Mouse (Mus musculus): ENCODE measurements at regions not wholly inside any gene's neighbourhood (a gene's known extent, or its start where the extent isn't known, plus 50 kb on each side); places are given as distances from the start of the nearest gene placed in this dataset.

DNA sequence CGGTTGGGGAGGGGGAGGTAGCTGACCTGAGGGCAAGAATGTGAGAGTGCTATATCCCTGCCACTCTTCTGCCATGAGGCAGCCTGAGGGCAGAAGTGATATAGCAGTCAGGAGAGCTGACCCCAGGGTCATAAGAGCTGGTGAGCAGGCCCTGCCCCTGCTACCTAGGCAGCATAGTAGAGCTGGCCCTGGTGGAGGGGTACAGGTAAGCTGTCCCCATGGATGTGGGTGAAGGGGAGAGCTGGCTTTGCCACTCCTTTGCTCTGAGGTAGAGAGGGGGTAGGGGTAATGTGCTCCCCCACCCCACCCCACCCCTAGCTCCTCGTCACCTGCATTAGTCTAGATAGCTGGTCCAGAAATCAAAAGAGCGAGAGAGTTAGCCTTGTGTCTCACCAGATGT is 61.3 kb upstream of the Gm3839 start:
- WGBS = 90% methylated on average over 3 of the region's 3 CpGs

DNA sequence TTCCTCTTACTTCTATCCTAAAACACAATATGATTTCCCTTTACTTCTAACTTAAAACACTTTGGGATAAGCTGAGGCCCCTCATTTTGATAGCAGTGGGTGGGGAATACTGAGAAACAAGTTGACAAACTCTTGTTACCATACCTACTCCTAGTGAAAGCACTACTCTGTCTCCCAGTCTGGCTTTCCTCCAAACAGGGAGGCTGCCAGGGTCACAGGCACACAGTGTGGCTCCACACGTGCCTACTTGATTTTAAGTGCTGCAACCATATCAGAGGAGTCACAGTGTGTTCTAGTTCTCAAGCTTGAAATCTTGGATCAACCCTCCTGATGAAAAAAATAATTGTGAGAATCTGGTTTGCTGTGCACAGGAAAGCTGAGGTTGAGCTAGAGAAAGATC is 65.8 kb upstream of the Gm3839 start:
- Histone ChIP-seq H3K4me3 (replicated peaks) (no peak overlapping the region), H3K9me3 (no peaks in the 10 kb centered on the region), H3K27ac (no peak overlapping the region), H3K27me3 (replicated peaks) (no peaks in the 10 kb centered on the region), H3K4me2 (no peak overlapping the region), H3K36me3 (no peaks in the 10 kb centered on the region), H3K9ac (no peak overlapping the region), H3K4me1 (no peaks in the 10 kb centered on the region)
- no peak for ATAC-seq (ENCODE audit: insufficient read depth, low FRiP score, low read depth)
- WGBS = 67% methylated on average over 1 of the region's 1 CpGs

More for the DNA sequence above, 61.3 kb upstream of the Gm3839 start:
- Histone ChIP-seq H3K27me3 (replicated peaks) (no peaks in the 10 kb centered on the region), H3K9me3 (no peaks in the 10 kb centered on the region), H3K27ac (no peak overlapping the region), H3K9ac (no peak overlapping the region), H3K4me1 (no peaks in the 10 kb centered on the region), H3K36me3 (no peaks in the 10 kb centered on the region), H3K4me2 (no peak overlapping the region), H3K4me3 (replicated peaks) (no peak overlapping the region)
- peak; percentile 22; the same call in 1 of the 2 replicates for ATAC-seq (ENCODE audit: insufficient read depth, low FRiP score, low read depth)

DNA sequence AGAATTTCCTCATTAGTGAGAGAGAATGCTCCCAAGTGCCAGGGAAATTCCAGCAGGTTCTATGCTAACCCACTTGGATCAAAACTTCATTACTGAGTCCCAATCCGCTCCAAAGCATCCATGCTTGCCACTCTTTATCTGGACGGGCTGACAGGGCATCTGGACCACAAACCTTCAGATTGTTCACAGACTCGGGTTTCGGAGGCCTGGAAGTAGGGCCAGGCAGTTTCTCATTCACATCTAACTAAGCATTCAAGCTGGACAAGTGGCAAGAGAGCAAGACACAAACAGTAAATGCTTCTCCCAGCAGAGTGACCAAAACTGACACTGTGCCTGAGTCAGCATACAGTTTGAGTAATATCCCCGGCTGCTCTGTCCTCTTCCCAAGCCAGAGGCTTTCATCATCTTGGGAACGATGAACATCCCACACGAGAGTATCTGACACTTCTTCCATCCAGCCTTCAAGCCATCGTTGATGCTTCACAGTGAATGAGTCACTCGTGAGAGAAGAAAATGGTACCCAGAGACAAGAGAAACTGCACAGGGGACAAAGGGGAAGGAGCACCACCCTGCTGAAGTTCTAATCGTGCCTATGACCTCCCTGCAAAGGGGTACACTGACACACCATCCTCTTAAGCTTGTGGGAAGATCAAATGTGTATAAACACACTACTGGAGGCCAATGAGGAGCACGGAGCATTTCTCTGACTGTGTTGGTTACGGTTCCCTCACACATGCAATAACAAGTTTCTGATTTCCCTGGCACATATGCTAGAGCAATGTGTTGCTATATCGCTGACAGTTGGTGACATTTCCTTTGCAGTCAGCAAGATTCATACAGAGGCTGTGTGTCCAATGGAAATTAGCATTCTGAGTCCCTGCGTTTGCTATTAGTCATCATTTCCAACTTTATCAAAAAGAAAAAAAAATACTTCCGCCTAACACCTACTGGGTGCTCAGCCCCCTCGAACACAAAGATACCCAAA is 72.0 kb upstream of the Gm3839 start:
- Histone ChIP-seq H3K36me3 (no peaks in the 10 kb centered on the region), H3K4me3 (replicated peaks) (no peak overlapping the region), H3K9me3 (no peaks in the 10 kb centered on the region), H3K27ac (no peak overlapping the region), H3K4me2 (no peak overlapping the region), H3K27me3 (replicated peaks) (no peaks in the 10 kb centered on the region), H3K9ac (no peak overlapping the region), H3K4me1 (no peaks in the 10 kb centered on the region)
- ATAC-seq (ENCODE audit: insufficient read depth, low FRiP score, low read depth) = no peak
- 79% methylated on average over 16 of the region's 16 CpGs for WGBS

DNA sequence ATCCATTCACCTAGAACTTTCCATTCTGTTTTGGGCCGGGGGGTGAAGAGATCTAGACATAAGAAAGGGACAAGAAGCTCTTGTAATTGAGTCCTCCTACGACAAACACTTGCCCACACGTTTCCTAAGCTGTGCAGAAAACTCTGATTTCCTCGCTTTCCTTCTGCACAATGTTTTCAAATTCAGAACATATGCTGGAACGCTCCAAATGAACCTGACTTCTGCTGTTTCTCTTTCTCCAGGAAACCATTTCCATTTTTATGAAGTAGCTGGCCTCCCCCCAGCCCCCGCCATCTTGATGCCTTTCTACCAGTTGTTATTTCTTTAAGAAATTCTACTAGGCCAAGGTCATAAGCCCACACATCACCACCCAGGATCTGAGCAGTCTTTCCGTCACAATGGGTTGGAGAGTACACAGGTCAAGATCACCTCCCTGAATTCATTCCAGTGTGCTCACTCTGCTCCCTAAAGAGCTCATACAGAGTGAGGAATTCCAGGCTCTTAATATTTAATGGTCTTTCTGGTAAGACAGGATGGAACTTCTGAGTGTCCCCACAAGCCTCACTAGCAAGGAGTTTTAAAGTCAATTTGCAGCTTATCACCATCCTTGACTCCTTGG is 78.7 kb upstream of the Gm3839 start:
- no peak overlapping the region for H3K27ac ChIP-seq
- ATAC-seq (ENCODE audit: insufficient read depth, low FRiP score, low read depth) = no peak

DNA sequence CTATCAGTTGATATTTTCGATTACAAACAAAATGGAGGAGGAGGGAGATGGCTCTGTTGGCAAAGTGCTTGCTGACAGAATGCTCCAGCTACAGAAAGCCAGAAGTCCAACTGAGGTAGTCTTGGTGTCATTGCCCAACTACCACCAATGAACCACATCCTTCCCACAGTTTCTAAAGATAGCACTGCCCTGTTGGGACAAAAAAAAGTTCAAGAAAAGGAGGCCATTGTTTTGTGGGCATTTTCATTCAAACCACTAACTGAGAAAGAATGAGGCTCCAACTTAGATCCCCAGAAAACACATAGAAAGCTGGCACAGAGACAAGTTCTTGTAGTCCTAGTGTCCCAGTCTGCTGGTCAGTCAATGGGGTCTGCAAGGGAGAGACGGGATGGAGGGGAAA is 82.1 kb upstream of the Gm3839 start:
- Histone ChIP-seq H3K27me3 (replicated peaks) (no peaks in the 10 kb centered on the region), H3K4me3 (replicated peaks) (no peak overlapping the region), H3K36me3 (no peaks in the 10 kb centered on the region), H3K4me1 (no peaks in the 10 kb centered on the region), H3K27ac (no peak overlapping the region), H3K9ac (no peak overlapping the region), H3K4me2 (no peak overlapping the region), H3K9me3 (no peaks in the 10 kb centered on the region)
- 67% methylated on average over 2 of the region's 2 CpGs for WGBS
- no peak for ATAC-seq (ENCODE audit: insufficient read depth, low FRiP score, low read depth)

More for the DNA sequence above, 78.7 kb upstream of the Gm3839 start:
- Histone ChIP-seq H3K9me3 (no peaks in the 10 kb centered on the region), H3K4me2 (no peak overlapping the region), H3K4me3 (replicated peaks) (no peak overlapping the region), H3K36me3 (no peaks in the 10 kb centered on the region), H3K4me1 (no peaks in the 10 kb centered on the region), H3K9ac (no peak overlapping the region), H3K27me3 (replicated peaks) (no peaks in the 10 kb centered on the region)
- WGBS = 82% methylated on average over 7 of the region's 7 CpGs

DNA sequence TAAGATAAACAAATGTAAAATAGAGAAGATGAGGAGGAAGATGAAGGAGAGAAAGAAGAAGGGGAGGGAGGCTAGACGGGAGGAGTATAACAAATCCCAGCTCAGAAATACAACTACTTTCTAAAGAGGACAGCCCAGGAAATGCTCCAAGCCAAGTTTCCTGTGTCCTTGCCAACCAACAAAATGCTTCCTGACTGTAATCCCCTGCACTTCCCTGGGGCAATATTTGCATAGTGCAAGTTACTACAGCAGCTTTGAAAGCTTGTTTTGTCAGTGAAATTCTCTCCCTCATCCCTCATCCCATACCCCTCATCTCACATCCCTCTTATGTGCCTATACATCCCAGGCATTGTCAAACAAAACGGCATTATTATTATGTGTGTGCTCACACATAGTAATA is 83.7 kb upstream of the Gm3839 start:
- Histone ChIP-seq H3K4me3 (replicated peaks) (no peak overlapping the region), H3K27me3 (replicated peaks) (no peaks in the 10 kb centered on the region), H3K27ac (no peak overlapping the region), H3K9me3 (no peaks in the 10 kb centered on the region), H3K4me2 (no peak overlapping the region), H3K9ac (no peak overlapping the region), H3K36me3 (no peaks in the 10 kb centered on the region), H3K4me1 (no peaks in the 10 kb centered on the region)
- WGBS = 60% methylated on average over 2 of the region's 2 CpGs
- ATAC-seq (ENCODE audit: insufficient read depth, low FRiP score, low read depth) = no peak

DNA sequence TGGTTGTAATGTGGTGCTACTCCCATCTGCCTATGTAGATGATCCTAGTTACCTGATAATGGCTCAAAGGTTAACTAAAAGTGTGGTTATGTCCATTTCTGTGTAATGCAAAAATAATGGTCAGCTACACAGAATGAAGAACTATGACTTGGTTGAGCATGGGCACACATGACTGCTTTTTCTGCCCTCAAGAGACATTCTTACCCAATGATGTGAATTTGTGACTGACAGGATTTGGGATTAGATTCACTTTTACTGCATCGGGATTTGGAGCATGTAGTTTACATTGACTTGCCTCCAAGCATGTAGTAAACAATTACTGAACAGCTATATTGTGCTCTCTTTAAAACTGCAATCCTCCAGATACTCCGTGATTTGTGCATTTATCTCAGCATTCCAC is 93.4 kb upstream of the Gm3839 start:
- Histone ChIP-seq H3K9me3 (no peaks in the 10 kb centered on the region), H3K27ac (no peak overlapping the region), H3K9ac (no peak overlapping the region), H3K4me3 (replicated peaks) (no peak overlapping the region), H3K36me3 (no peaks in the 10 kb centered on the region), H3K4me2 (no peak overlapping the region), H3K27me3 (replicated peaks) (no peaks in the 10 kb centered on the region), H3K4me1 (no peaks in the 10 kb centered on the region)
- ATAC-seq (ENCODE audit: insufficient read depth, low FRiP score, low read depth) = no peak
- WGBS = 81% methylated on average over 2 of the region's 2 CpGs

DNA sequence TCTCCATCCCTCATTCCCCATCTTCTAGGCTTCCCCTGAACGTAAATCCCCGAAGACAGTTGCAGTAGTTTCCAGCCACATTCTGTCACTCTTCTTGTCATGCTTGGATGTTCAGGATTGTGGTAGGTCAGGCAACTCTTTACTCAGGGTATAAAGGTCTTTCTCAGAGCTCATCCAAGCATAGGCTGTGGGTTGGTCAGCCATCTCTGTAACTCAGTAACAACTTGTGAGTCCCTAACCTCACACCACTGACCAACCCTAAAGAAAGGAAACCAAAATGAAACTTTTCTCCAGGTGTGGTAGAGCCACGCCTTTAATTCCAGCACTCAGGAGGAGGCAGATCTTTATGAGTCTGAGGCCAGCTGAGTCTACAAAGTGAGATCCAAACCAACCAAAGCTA is 75.6 kb upstream of the Ptprg start:
- no peak overlapping the region for H3K4me2 ChIP-seq
- no peak overlapping the region for H3K4me3 ChIP-seq (replicated peaks)
- H3K27ac ChIP-seq = no peak overlapping the region
- no peaks in the 10 kb centered on the region for H3K4me1 ChIP-seq
- WGBS = 89% methylated on average over 3 of the region's 3 CpGs
- no peaks in the 10 kb centered on the region for H3K27me3 ChIP-seq (replicated peaks)
- no peaks in the 10 kb centered on the region for H3K36me3 ChIP-seq
- H3K9ac ChIP-seq = no peak overlapping the region
- H3K9me3 ChIP-seq = no peaks in the 10 kb centered on the region
- ATAC-seq (ENCODE audit: insufficient read depth, low FRiP score, low read depth) = no peak

DNA sequence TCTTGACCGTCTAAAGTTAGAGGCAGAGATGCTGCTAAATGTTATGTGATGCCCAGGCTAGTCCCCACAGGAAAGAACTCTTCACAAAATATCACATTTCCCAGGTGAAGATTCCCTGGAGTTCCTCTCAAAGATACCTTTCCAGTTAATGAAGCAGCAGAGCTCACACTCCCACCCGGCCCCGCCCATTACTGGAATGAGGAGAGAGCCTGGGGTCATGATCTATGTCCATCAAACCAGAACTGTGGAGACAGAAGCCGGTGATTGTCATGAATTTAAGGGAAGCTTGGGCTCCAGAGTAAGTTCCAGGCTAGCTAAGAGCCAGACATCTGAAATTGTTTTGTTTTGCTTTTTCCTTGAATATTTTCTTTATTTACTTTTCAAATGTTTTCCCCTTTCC is 71.2 kb upstream of the Ptprg start:
- H3K4me1 ChIP-seq = no peaks in the 10 kb centered on the region
- H3K9me3 ChIP-seq = no peaks in the 10 kb centered on the region
- WGBS = 36% methylated on average over 4 of the region's 4 CpGs
- H3K36me3 ChIP-seq = no peaks in the 10 kb centered on the region
- H3K27me3 ChIP-seq (replicated peaks) = no peaks in the 10 kb centered on the region
- no peak overlapping the region for H3K4me2 ChIP-seq
- no peak overlapping the region for H3K4me3 ChIP-seq (replicated peaks)
- H3K9ac ChIP-seq = no peak overlapping the region
- no peak for ATAC-seq (ENCODE audit: insufficient read depth, low FRiP score, low read depth)
- no peak overlapping the region for H3K27ac ChIP-seq

DNA sequence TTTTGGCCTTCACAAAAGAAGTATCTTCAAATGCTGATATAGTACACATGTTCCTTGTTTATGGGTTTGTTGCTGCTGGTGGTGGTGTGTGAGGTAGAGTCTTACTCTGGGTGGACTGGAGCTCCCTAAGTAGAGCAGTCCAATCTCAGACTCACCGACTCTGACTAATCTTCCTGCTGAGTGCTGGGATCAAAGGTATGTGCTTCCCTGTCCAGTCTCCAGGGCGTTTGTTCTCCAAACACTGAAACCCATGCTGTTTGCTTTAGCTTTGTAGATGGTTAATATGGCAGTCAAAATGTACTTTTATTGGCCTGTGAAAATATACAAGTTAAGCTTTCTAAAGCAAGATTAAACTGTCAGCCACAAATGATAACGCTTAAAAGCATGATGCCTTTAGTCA is 67.0 kb upstream of the Ptprg start:
- H3K4me3 ChIP-seq (replicated peaks) = no peak overlapping the region
- no peak overlapping the region for H3K4me2 ChIP-seq
- H3K4me1 ChIP-seq = no peaks in the 10 kb centered on the region
- WGBS = 45% methylated on average over 3 of the region's 3 CpGs
- H3K9ac ChIP-seq = no peak overlapping the region
- no peak overlapping the region for H3K27ac ChIP-seq
- no peaks in the 10 kb centered on the region for H3K9me3 ChIP-seq
- no peaks in the 10 kb centered on the region for H3K36me3 ChIP-seq
- no peaks in the 10 kb centered on the region for H3K27me3 ChIP-seq (replicated peaks)
- peak; percentile 65; the same call in 1 of the 2 replicates for ATAC-seq (ENCODE audit: insufficient read depth, low FRiP score, low read depth)

DNA sequence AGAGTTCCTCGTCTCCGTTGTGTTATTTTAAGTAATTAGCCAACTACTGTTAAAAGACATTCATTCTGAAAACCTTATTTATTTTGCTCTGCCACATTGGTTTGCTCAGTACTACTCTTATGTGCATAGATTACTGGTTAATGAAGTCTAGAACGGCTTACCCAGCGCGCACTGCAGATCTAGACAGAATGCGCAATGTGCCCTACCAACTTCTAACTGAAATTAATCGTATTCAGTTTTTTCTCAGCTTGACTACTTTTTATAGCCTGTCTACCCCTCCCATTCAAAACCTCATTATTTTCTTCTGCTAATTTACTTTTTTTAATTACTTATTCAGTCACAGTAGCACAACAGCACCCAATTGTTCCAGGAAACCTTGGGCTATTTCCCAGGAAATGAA is 51.6 kb upstream of the Ptprg start:
- no peak for ATAC-seq (ENCODE audit: insufficient read depth, low FRiP score, low read depth)

DNA sequence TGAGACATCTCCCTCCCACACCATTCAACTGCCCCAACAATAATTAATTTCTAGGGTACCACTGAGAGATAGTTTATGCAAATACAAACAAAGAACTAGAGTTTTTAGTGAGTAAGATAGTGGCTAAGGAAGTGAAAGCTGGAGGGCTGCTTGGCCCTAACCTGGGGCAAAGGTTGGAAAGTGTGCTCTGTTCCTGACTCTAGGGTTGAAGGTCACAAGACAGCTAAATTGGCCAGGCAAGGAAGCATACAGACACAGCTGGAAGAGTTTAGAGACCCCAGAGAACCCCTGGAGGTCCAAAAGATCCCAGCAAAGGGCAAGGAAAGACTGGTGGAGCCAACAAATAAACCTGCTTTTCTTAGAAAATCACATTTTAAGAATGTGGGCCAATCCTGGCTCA is 50.2 kb upstream of the Ptprg start:
- Histone ChIP-seq H3K36me3 (no peaks in the 10 kb centered on the region), H3K4me2 (no peak overlapping the region)

More for the DNA sequence above, 51.6 kb upstream of the Ptprg start:
- Histone ChIP-seq H3K4me1 (no peaks in the 10 kb centered on the region), H3K27ac (no peak overlapping the region), H3K36me3 (no peaks in the 10 kb centered on the region), H3K4me2 (no peak overlapping the region), H3K9me3 (no peaks in the 10 kb centered on the region), H3K4me3 (replicated peaks) (no peak overlapping the region), H3K9ac (no peak overlapping the region), H3K27me3 (replicated peaks) (no peaks in the 10 kb centered on the region)
- 80% methylated on average over 7 of the region's 7 CpGs for WGBS

More for the DNA sequence above, 50.2 kb upstream of the Ptprg start:
- Histone ChIP-seq H3K27ac (no peak overlapping the region), H3K9ac (no peak overlapping the region), H3K27me3 (replicated peaks) (no peaks in the 10 kb centered on the region), H3K4me1 (no peaks in the 10 kb centered on the region), H3K9me3 (no peaks in the 10 kb centered on the region), H3K4me3 (replicated peaks) (no peak overlapping the region)
- no peak for ATAC-seq (ENCODE audit: insufficient read depth, low FRiP score, low read depth)

Data from stomach, embryonic 15.5 days (tissue).